Mouse (Mus musculus) frontal cortex, adult 2 months (tissue): ENCODE results near the gene Taok3. TPM values are rescaled to one million over a fixed set of nuclear protein-coding genes. Genes with fewer than 3 reads are reported as not detected.
A peak's percentile ranks its signal among the peaks of the same experiment; 100 is the strongest.

ENCODE experiments used
- DNase-seq, 2 experiments: peaks; one replicate each; pipeline ENCODE4 v3.0.0; 2022; ENCODE audit warnings: low spot score in 1 of 2; ENCODE audit errors: extremely low spot score in 1 of 2
- polyA plus RNA-seq: library from polyadenylated mRNA; depleted of rRNA; stranded (reverse); fragments of >200 nt; gene quantifications from 2 replicates; pipeline ENCODE4 v1.2.3, GENCODE M21; 2012

The Taok3 gene
- polyA plus RNA-seq, 1 experiment: 48.2 TPM

- DNase-seq: no peak
These were observed 19.9 kb downstream of the Taok3 start for GRCm38 (mm10) chr5:117139822-117140221.

- no peak for DNase-seq
These were observed 20.4 kb downstream of the Taok3 start for GRCm38 (mm10) chr5:117140374-117140773.

GRCm38 (mm10) chr5:117143721-117144135 is 23.8 kb downstream of the Taok3 start:
- DNase-seq: peak in 1 of 2 experiments; percentile 37

GRCm38 (mm10) chr5:117146165-117146564 is 26.2 kb downstream of the Taok3 start:
- no peak for DNase-seq

GRCm38 (mm10) chr5:117147187-117148095 is 27.5 kb downstream of the Taok3 start:
- DNase-seq: peak; percentile 66 to 73

- no peak for DNase-seq
These were observed 29.4 kb downstream of the Taok3 start for GRCm38 (mm10) chr5:117149054-117149942.

- DNase-seq: no peak
These were observed 30.1 kb downstream of the Taok3 start for GRCm38 (mm10) chr5:117150068-117150467.

- DNase-seq: no peak
These were observed 33.0 kb downstream of the Taok3 start for GRCm38 (mm10) chr5:117152944-117153343.

GRCm38 (mm10) chr5:117153527-117154091 is 33.7 kb downstream of the Taok3 start:
- DNase-seq: peak in 1 of 2 experiments; percentile 33

- no peak for DNase-seq
These were observed 38.5 kb downstream of the Taok3 start for GRCm38 (mm10) chr5:117158335-117159018.

GRCm38 (mm10) chr5:117159326-117159725 is 39.4 kb downstream of the Taok3 start:
- no peak for DNase-seq

GRCm38 (mm10) chr5:117159805-117160291 is 39.9 kb downstream of the Taok3 start:
- no peak for DNase-seq

- DNase-seq: no peak
These were observed 40.6 kb downstream of the Taok3 start for GRCm38 (mm10) chr5:117160499-117160898.

- DNase-seq: no peak
These were observed 43.9 kb downstream of the Taok3 start for GRCm38 (mm10) chr5:117163790-117164189.

GRCm38 (mm10) chr5:117164516-117164915 is 44.6 kb downstream of the Taok3 start:
- no peak for DNase-seq

GRCm38 (mm10) chr5:117164923-117165322 is 45.0 kb downstream of the Taok3 start:
- DNase-seq: no peak

GRCm38 (mm10) chr5:117165946-117166345 is 46.0 kb downstream of the Taok3 start:
- DNase-seq: no peak

- no peak for DNase-seq
These were observed 47.0 kb downstream of the Taok3 start for GRCm38 (mm10) chr5:117166811-117167365.

GRCm38 (mm10) chr5:117168351-117169100 is 48.6 kb downstream of the Taok3 start:
- no peak for DNase-seq
